In genomic region chr7:28386007-28386406, GRCm38 (mm10) we compare ENCODE assay signal across 1 mouse cellular context.
TF ChIP-seq lines count a peak whose summit lies in the region.

No protein-coding gene starts in this region.

TF ChIP-seq in CH12.LX, 34 proteins besides CTCF, POLR2A, EP300 and RAD21 (continued from another document):
- TF ChIP-seq TBP (conservative IDR thresholded peaks at IDR 0.05; ENCODE audit: low read depth, low read length), result no peak
TF ChIP-seq in CH12.LX: peak in this region for 6.
